Mouse (Mus musculus): Measurements from ENCODE around the gene Gna13.

GRCm38 (mm10) chr11:109353391-109354235, 9.0 kb upstream of the Gna13 start:
- no peak for TF ChIP-seq CTCF (IDR thresholded peaks at IDR 0.05; ENCODE audit: extremely low read depth, insufficient read depth, insufficient read length, insufficient replicate concordance)
- no peak for TF ChIP-seq POLR2A (IDR thresholded peaks at IDR 0.05; ENCODE audit: low read depth, low read length)

Data from spleen, adult 2 months (tissue).